Mouse (Mus musculus): ENCODE measurements around the gene Gm20388. TPM values are rescaled to one million over a fixed set of nuclear protein-coding genes. Genes with fewer than 3 reads are reported as not detected.

Gene Gm20388
- polyA plus RNA-seq, 1 experiment from 2014 or later, result 8.3 TPM

GRCm38 (mm10) chr8:122181414-122181813, 2270.8 kb downstream of the Gm20388 start:
- Histone ChIP-seq H3K9ac (ENCODE audit: low read length) (no peak overlapping the region), H3K36me3 (ENCODE audit: control insufficient read depth, insufficient read depth, low read length) (no peaks in the 10 kb centered on the region), H3K4me3 (ENCODE audit: low read depth, low read length) (no peak overlapping the region), H3K4me2 (ENCODE audit: low read length) (peak overlapping the region; percentile 20; the same call in 1 of the 2 replicates), H3K27me3 (replicated peaks; ENCODE audit: control insufficient read depth, insufficient read depth, low read length) (no peaks in the 10 kb centered on the region), H3K4me1 (replicated peaks; ENCODE audit: control insufficient read depth, insufficient read depth, low read length) (peaks cover 18% of the 10 kb centered on the region; the same call in 1 of the 2 replicates), H3K9me3 (ENCODE audit: control insufficient read depth, low read length) (no peaks in the 10 kb centered on the region), H3K27ac (ENCODE audit: low read depth) (no peak overlapping the region; the same call in none of the 2 replicates)
- 20% methylated on average over 9 of the region's 9 CpGs for WGBS
- DNase-seq (ENCODE audit: low spot score) (peak; percentile 55), ATAC-seq (replicated peaks; ENCODE audit: low FRiP score, low TSS enrichment, low read depth) (peak; percentile 67)

GRCm38 (mm10) chr8:122181991-122182390, 2271.3 kb downstream of the Gm20388 start:
- H3K9ac ChIP-seq (ENCODE audit: low read length), result no peak overlapping the region
- peaks cover 18% of the 10 kb centered on the region; the same call in 1 of the 2 replicates for H3K4me1 ChIP-seq (replicated peaks; ENCODE audit: control insufficient read depth, insufficient read depth, low read length)
- ATAC-seq (replicated peaks; ENCODE audit: low FRiP score, low TSS enrichment, low read depth) (no peak), DNase-seq (ENCODE audit: low spot score) (no peak)
- H3K9me3 ChIP-seq (ENCODE audit: control insufficient read depth, low read length), result no peaks in the 10 kb centered on the region
- no peaks in the 10 kb centered on the region for H3K27me3 ChIP-seq (replicated peaks; ENCODE audit: control insufficient read depth, insufficient read depth, low read length)
- no peaks in the 10 kb centered on the region for H3K36me3 ChIP-seq (ENCODE audit: control insufficient read depth, insufficient read depth, low read length)
- no peak overlapping the region for H3K4me3 ChIP-seq (ENCODE audit: low read depth, low read length)
- H3K27ac ChIP-seq (ENCODE audit: low read depth), result no peak overlapping the region
- H3K4me2 ChIP-seq (ENCODE audit: low read length), result peak overlapping the region; percentile 20; the same call in 1 of the 2 replicates
- WGBS, result 33% methylated on average over 9 of the region's 9 CpGs

DNA sequence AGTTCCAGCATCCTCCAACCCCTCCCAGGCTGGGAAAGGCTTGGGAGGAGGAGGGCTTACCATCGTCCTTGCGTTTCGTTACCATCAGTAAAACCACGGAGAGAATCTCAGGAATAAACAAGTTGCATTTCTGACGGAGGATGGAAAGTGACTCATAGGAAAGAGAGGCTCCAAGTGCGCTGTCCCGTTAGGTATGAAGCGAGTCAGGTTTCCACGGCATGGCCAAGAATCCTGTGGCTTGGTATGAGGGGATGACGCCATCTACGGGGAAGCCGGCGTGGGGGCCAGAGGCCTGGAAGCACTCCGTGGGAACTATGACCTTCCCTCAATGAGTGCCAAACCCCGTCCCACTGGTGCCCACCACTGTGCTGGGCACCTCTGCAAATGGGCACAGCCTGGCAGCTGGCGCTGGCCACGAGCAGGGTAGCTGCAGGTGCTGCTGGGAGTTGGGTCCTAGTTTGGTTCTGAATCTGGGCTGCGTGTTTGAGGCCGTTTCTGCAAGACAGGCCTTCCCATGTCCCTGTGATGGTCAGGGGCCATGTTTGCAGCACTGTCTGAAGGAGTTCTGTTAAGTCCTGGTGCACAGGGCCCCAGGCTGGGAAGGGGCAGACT, 2275.8 kb downstream of the Gm20388 start:
- Histone ChIP-seq H3K4me3 (ENCODE audit: low read depth, low read length) (no peak overlapping the region), H3K27me3 (replicated peaks; ENCODE audit: control insufficient read depth, insufficient read depth, low read length) (no peaks in the 10 kb centered on the region), H3K36me3 (ENCODE audit: control insufficient read depth, insufficient read depth, low read length) (no peaks in the 10 kb centered on the region), H3K27ac (ENCODE audit: low read depth) (no peak overlapping the region), H3K9ac (ENCODE audit: low read length) (no peak overlapping the region), H3K4me2 (ENCODE audit: low read length) (no peak overlapping the region), H3K4me1 (replicated peaks; ENCODE audit: control insufficient read depth, insufficient read depth, low read length) (peaks cover 12% of the 10 kb centered on the region; the same call in 1 of the 2 replicates), H3K9me3 (ENCODE audit: control insufficient read depth, low read length) (no peaks in the 10 kb centered on the region)
- 86% methylated on average over 19 of the region's 19 CpGs for WGBS
- ATAC-seq (replicated peaks; ENCODE audit: low FRiP score, low TSS enrichment, low read depth), result no peak
- DNase-seq (ENCODE audit: low spot score), result no peak

DNA sequence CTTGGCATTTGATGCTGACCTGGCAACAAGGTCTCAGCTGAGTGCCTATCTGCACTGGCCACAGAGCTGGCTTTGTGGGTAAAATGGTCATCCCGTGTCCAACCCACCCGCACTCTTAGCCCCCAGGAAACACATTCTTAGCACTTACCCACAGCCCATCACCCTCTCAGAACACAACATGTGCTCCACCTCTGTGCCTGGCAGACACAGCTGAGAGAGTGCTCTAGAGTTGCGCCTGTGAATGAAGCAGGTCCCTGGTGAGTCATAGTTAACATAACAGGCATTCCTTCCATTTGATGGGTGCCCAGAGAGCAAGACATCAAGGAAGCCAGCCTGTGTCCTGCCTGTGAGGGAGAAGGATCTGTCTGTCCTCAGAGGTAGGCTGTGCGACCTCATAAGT, 2276.6 kb downstream of the Gm20388 start:
- H3K27ac ChIP-seq (ENCODE audit: low read depth), result no peak overlapping the region
- H3K9ac ChIP-seq (ENCODE audit: low read length), result no peak overlapping the region
- no peaks in the 10 kb centered on the region for H3K36me3 ChIP-seq (ENCODE audit: control insufficient read depth, insufficient read depth, low read length)
- no peak overlapping the region for H3K4me3 ChIP-seq (ENCODE audit: low read depth, low read length)
- DNase-seq (ENCODE audit: low spot score), result no peak
- no peaks in the 10 kb centered on the region for H3K9me3 ChIP-seq (ENCODE audit: control insufficient read depth, low read length)
- H3K4me2 ChIP-seq (ENCODE audit: low read length), result no peak overlapping the region
- H3K4me1 ChIP-seq (replicated peaks; ENCODE audit: control insufficient read depth, insufficient read depth, low read length), result peaks cover 4% of the 10 kb centered on the region; the same call in 1 of the 2 replicates
- no peaks in the 10 kb centered on the region for H3K27me3 ChIP-seq (replicated peaks; ENCODE audit: control insufficient read depth, insufficient read depth, low read length)
- 64% methylated on average over 4 of the region's 4 CpGs for WGBS
- no peak for ATAC-seq (replicated peaks; ENCODE audit: low FRiP score, low TSS enrichment, low read depth)

DNA sequence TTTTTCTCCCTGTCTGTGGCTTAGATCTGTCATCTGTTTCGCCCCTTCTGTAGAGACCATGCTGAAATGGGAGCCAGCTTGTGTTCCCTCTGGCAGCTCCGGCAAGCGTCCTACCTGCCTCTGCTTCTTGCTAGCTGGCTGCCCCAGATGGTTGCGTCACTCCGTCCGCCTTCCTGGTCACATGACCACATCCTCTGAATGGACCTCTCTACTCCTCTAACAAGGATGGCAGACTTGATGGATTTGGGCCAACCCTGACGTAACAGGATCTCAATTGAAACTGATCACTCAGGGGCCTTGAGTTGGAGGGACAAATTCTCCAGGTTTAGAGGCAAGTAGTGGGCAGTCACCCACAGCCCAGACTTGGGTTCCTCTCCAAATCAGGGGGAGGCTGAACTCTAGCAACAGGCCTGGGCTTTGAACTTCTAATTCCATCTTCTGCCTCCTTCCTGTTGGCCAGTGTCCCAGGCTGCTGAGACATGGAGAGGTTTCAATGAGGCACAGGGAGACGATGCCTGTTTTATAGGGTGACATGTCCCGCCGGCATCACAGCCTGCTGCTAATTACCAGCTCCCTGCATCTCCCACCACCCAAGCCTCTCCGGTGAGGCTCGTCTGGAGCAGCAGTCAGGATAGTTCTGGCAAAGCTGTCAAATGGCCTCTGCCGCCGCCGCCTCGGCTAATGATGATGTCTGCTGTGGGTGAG, 2279.9 kb downstream of the Gm20388 start:
- Histone ChIP-seq H3K9me3 (ENCODE audit: control insufficient read depth, low read length) (no peaks in the 10 kb centered on the region), H3K27me3 (replicated peaks; ENCODE audit: control insufficient read depth, insufficient read depth, low read length) (no peaks in the 10 kb centered on the region), H3K4me1 (replicated peaks; ENCODE audit: control insufficient read depth, insufficient read depth, low read length) (peaks cover 10% of the 10 kb centered on the region), H3K4me3 (ENCODE audit: low read depth, low read length) (no peak overlapping the region), H3K27ac (ENCODE audit: low read depth) (no peak overlapping the region), H3K4me2 (ENCODE audit: low read length) (no peak overlapping the region), H3K9ac (ENCODE audit: low read length) (no peak overlapping the region), H3K36me3 (ENCODE audit: control insufficient read depth, insufficient read depth, low read length) (no peaks in the 10 kb centered on the region)
- no peak for DNase-seq (ENCODE audit: low spot score)
- 38% methylated on average over 16 of the region's 16 CpGs for WGBS
- ATAC-seq (replicated peaks; ENCODE audit: low FRiP score, low TSS enrichment, low read depth), result no peak

DNA sequence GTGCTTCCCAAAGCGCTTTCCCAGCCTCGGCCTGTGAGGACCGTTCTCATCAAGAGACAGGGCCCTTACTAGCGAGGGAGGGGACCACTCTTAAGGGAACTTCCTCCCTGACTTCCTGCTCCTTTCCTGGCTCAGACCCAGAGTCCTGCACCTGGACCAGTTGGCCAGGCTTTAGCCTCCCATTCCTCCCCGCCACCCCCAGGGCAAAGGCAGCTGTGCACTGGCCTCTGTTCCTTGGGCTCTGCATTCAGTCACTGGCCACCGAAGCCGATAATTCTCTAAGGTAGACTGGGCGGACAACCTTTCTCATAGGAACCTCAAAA, 2280.4 kb downstream of the Gm20388 start:
- ATAC-seq (replicated peaks; ENCODE audit: low FRiP score, low TSS enrichment, low read depth) (no peak), DNase-seq (ENCODE audit: low spot score) (no peak)
- H3K9ac ChIP-seq (ENCODE audit: low read length), result no peak overlapping the region
- H3K27ac ChIP-seq (ENCODE audit: low read depth), result no peak overlapping the region
- H3K27me3 ChIP-seq (replicated peaks; ENCODE audit: control insufficient read depth, insufficient read depth, low read length), result no peaks in the 10 kb centered on the region
- H3K4me3 ChIP-seq (ENCODE audit: low read depth, low read length), result no peak overlapping the region
- H3K36me3 ChIP-seq (ENCODE audit: control insufficient read depth, insufficient read depth, low read length), result no peaks in the 10 kb centered on the region
- H3K4me1 ChIP-seq (replicated peaks; ENCODE audit: control insufficient read depth, insufficient read depth, low read length), result peaks cover 10% of the 10 kb centered on the region
- no peak overlapping the region for H3K4me2 ChIP-seq (ENCODE audit: low read length)
- H3K9me3 ChIP-seq (ENCODE audit: control insufficient read depth, low read length), result no peaks in the 10 kb centered on the region
- WGBS, result 54% methylated on average over 8 of the region's 8 CpGs

- DNase-seq (ENCODE audit: low spot score) (no peak), ATAC-seq (replicated peaks; ENCODE audit: low FRiP score, low TSS enrichment, low read depth) (no peak)
- Histone ChIP-seq H3K9me3 (ENCODE audit: control insufficient read depth, low read length) (no peaks in the 10 kb centered on the region), H3K27me3 (replicated peaks; ENCODE audit: control insufficient read depth, insufficient read depth, low read length) (no peaks in the 10 kb centered on the region), H3K27ac (ENCODE audit: low read depth) (no peak overlapping the region), H3K9ac (ENCODE audit: low read length) (no peak overlapping the region), H3K4me3 (ENCODE audit: low read depth, low read length) (no peak overlapping the region), H3K4me2 (ENCODE audit: low read length) (no peak overlapping the region), H3K4me1 (replicated peaks; ENCODE audit: control insufficient read depth, insufficient read depth, low read length) (peaks cover 10% of the 10 kb centered on the region), H3K36me3 (ENCODE audit: control insufficient read depth, insufficient read depth, low read length) (no peaks in the 10 kb centered on the region)
- WGBS, result 59% methylated on average over 5 of the region's 5 CpGs
Measured at GRCm38 (mm10) chr8:122192771-122193170, 2282.1 kb downstream of the Gm20388 start.

GRCm38 (mm10) chr8:122193521-122193920, 2282.9 kb downstream of the Gm20388 start:
- ATAC-seq (replicated peaks; ENCODE audit: low FRiP score, low TSS enrichment, low read depth) (no peak), DNase-seq (ENCODE audit: low spot score) (no peak)
- Histone ChIP-seq H3K27ac (ENCODE audit: low read depth) (no peak overlapping the region), H3K9ac (ENCODE audit: low read length) (no peak overlapping the region), H3K4me3 (ENCODE audit: low read depth, low read length) (no peak overlapping the region), H3K4me2 (ENCODE audit: low read length) (no peak overlapping the region), H3K9me3 (ENCODE audit: control insufficient read depth, low read length) (no peaks in the 10 kb centered on the region), H3K4me1 (replicated peaks; ENCODE audit: control insufficient read depth, insufficient read depth, low read length) (peaks cover 10% of the 10 kb centered on the region), H3K36me3 (ENCODE audit: control insufficient read depth, insufficient read depth, low read length) (no peaks in the 10 kb centered on the region), H3K27me3 (replicated peaks; ENCODE audit: control insufficient read depth, insufficient read depth, low read length) (no peaks in the 10 kb centered on the region)
- WGBS, result 79% methylated on average over 11 of the region's 11 CpGs

DNA sequence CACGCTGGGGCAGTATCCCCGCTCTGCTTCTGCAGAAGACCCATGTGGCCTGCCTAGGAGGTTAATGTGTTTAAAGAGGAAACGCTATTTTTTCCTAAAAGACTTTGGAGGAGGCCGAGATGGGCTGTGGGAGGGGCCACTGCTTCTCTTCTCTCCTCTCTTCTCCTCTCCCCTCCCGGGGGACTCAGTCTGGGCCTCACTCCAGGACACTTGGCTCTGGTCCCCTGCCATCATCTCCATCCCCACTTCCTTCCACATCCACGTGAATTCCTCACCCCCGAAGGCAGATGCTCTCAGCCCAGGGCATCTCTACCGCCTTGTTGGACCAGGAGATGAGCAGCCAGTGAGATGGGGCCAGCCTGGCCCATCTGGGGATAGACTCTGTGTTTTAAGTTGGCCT, 2283.8 kb downstream of the Gm20388 start:
- Histone ChIP-seq H3K4me2 (ENCODE audit: low read length) (no peak overlapping the region), H3K36me3 (ENCODE audit: control insufficient read depth, insufficient read depth, low read length) (no peaks in the 10 kb centered on the region), H3K4me1 (replicated peaks; ENCODE audit: control insufficient read depth, insufficient read depth, low read length) (peaks cover 10% of the 10 kb centered on the region), H3K27ac (ENCODE audit: low read depth) (no peak overlapping the region), H3K4me3 (ENCODE audit: low read depth, low read length) (no peak overlapping the region), H3K9me3 (ENCODE audit: control insufficient read depth, low read length) (no peaks in the 10 kb centered on the region), H3K9ac (ENCODE audit: low read length) (no peak overlapping the region), H3K27me3 (replicated peaks; ENCODE audit: control insufficient read depth, insufficient read depth, low read length) (no peaks in the 10 kb centered on the region)
- 47% methylated on average over 8 of the region's 8 CpGs for WGBS
- DNase-seq (ENCODE audit: low spot score), result peak; percentile 52
- no peak for ATAC-seq (replicated peaks; ENCODE audit: low FRiP score, low TSS enrichment, low read depth)
